ENCODE assay signal across 9 mouse cellular contexts in the genomic region with DNA sequence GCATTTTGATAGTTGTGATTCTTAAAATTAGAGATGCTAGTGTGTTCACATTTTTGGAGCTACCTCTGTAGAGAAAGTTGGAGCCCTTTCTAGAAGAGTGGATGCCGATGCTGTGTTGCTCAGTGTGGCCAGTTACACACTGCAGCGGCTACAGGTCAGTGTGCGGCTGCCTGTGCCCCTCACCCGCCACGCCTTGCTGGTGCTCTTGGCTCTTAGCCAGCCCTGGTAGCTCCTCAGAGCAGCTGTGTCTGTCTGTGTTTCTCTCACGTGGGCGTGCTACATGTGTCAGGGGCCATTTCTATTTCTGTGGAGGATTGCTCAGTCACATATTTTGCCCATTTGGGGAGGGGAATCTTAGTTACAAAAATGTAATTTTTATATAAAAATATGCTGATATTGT. TPM values are rescaled to one million over a fixed set of nuclear protein-coding genes. Genes with fewer than 3 reads are reported as not detected.
DNase-seq lines count a peak whose midpoint lies in the region; ATAC-seq and TF ChIP-seq lines count a peak whose summit lies in the region.
"Had no signal": no experiment of that assay in that cellular context is flagged by ENCODE, and none has a peak within 500 bp of the region (broad histone marks: within the 10 kb centered on the region; RNA-seq: fewer than 3 reads in every experiment).

No protein-coding gene starts in this region.

- H3K36me3 ChIP-seq in liver, postnatal 0 days (replicated peaks; ENCODE audit: insufficient read depth, low read length): peaks cover 13% of the 10 kb centered on the region; the same call in 1 of the 2 replicates
- 0 out of 2 replicates have a peak, but pooled peaks cover 8% of the 10 kb centered on the region for H3K36me3 ChIP-seq in forebrain, embryonic 15.5 days
- H3K36me3 ChIP-seq in midbrain, embryonic 13.5 days: peaks cover 20% of the 10 kb centered on the region

- no peak for ATAC-seq in liver, postnatal 0 days
- ATAC-seq in forebrain, embryonic 15.5 days (replicated peaks): peak; percentile 49
- peak; percentile 77 for ATAC-seq in midbrain, embryonic 13.5 days

- WGBS in liver, postnatal 0 days (ENCODE audit: insufficient replicate concordance): 64% methylated on average over 7 of the region's 7 CpGs
- WGBS in forebrain, embryonic 15.5 days: 28% methylated on average over 7 of the region's 7 CpGs
- 55% methylated on average over 7 of the region's 7 CpGs for WGBS in midbrain, embryonic 13.5 days

- peaks cover 3% of the 10 kb centered on the region for H3K4me1 ChIP-seq in liver, postnatal 0 days (ENCODE audit: insufficient read depth)
- peaks cover 6% of the 10 kb centered on the region; the same call in 1 of the 2 replicates for H3K4me1 ChIP-seq in forebrain, embryonic 15.5 days
- H3K4me1 ChIP-seq in midbrain, embryonic 13.5 days (replicated peaks): peaks cover 4% of the 10 kb centered on the region; the same call in 1 of the 2 replicates

- DNase-seq in embryo, embryonic 11 days: peak; percentile 17
- DNase-seq in embryo, embryonic 10.5 days (ENCODE audit: low spot score): no peak
- DNase-seq in liver, postnatal 0 days: peak; percentile 31
- DNase-seq in liver: no peak
- no peak for DNase-seq in thymus, postnatal 36 days
- no peak for DNase-seq in layer of hippocampus, postnatal 14 days (ENCODE audit: low spot score in 2 of 2)

- no peak overlapping the region for H3K4me3 ChIP-seq in liver, postnatal 0 days (ENCODE audit: low read depth, low read length)
- H3K4me3 ChIP-seq in forebrain, embryonic 15.5 days: no peak overlapping the region
- no peak overlapping the region for H3K4me3 ChIP-seq in midbrain, embryonic 13.5 days (replicated peaks)
- H3K4me3 ChIP-seq: heart, adult 2 months had no signal

- H3K27me3 ChIP-seq in liver, postnatal 0 days (ENCODE audit: insufficient read depth, low read length): no peaks in the 10 kb centered on the region
- no peaks in the 10 kb centered on the region for H3K27me3 ChIP-seq in forebrain, embryonic 15.5 days
- no peaks in the 10 kb centered on the region for H3K27me3 ChIP-seq in midbrain, embryonic 13.5 days

- no peak for TF ChIP-seq CTCF in liver, postnatal 0 days (IDR thresholded peaks at IDR 0.05; ENCODE audit: low read depth)

- H3K4me2 ChIP-seq in liver, postnatal 0 days (ENCODE audit: low read depth, low read length): no peak overlapping the region
- no peak overlapping the region for H3K4me2 ChIP-seq in forebrain, embryonic 15.5 days (replicated peaks)
- no peak overlapping the region for H3K4me2 ChIP-seq in midbrain, embryonic 13.5 days (replicated peaks)

- no peak overlapping the region for H3K9ac ChIP-seq in liver, postnatal 0 days (replicated peaks)
- H3K9ac ChIP-seq in forebrain, embryonic 15.5 days (replicated peaks): no peak overlapping the region
- no peak overlapping the region for H3K9ac ChIP-seq in midbrain, embryonic 13.5 days (replicated peaks)

- TF ChIP-seq EP300 in liver, postnatal 0 days (IDR thresholded peaks at IDR 0.05; ENCODE audit: low read depth): no peak

- no peak overlapping the region for H3K27ac ChIP-seq in liver, postnatal 0 days (ENCODE audit: low read depth)
- H3K27ac ChIP-seq in forebrain, embryonic 15.5 days (replicated peaks): no peak overlapping the region
- no peak overlapping the region for H3K27ac ChIP-seq in midbrain, embryonic 13.5 days
- H3K27ac ChIP-seq: heart, adult 2 months had no signal

- no peaks in the 10 kb centered on the region for H3K9me3 ChIP-seq in liver, postnatal 0 days (ENCODE audit: low read length)
- no peaks in the 10 kb centered on the region for H3K9me3 ChIP-seq in forebrain, embryonic 15.5 days
- no peaks in the 10 kb centered on the region for H3K9me3 ChIP-seq in midbrain, embryonic 13.5 days

RNA-seq across cellular contexts. Expression of gene Gpr83, which starts 20.5 kb away (rescaled TPM):
- not detected in 2 replicates for polyA plus RNA-seq in liver, postnatal 0 days (2015; fragmentation: Nextera tagmentation; extraction: Ambion mirVana)
- polyA plus RNA-seq in forebrain, embryonic 15.5 days (2015; fragmentation: Nextera tagmentation; extraction: Ambion mirVana): 1.1 and 1.3 TPM in 2 replicates
- polyA plus RNA-seq in midbrain, embryonic 13.5 days (2015; fragmentation: Nextera tagmentation; extraction: Ambion mirVana): 2.6 and 2.8 TPM in 2 replicates
- total RNA-seq in layer of hippocampus, postnatal 14 days (2021): 10 to 100 TPM; 12.1 to 13.3 TPM
- total RNA-seq: heart, adult 2 months had no signal

RNA-seq across cellular contexts. Expression of gene Ankrd49, which starts 54.9 kb away (rescaled TPM):
- polyA plus RNA-seq in liver, postnatal 0 days (2015; fragmentation: Nextera tagmentation; extraction: Ambion mirVana): 21.2 and 23.4 TPM in 2 replicates
- polyA plus RNA-seq in forebrain, embryonic 15.5 days (2015; fragmentation: Nextera tagmentation; extraction: Ambion mirVana): 43.0 and 47.3 TPM in 2 replicates
- 38.6 and 45.0 TPM in 2 replicates for polyA plus RNA-seq in midbrain, embryonic 13.5 days (2015; fragmentation: Nextera tagmentation; extraction: Ambion mirVana)
- total RNA-seq in layer of hippocampus, postnatal 14 days (2021): 10 to 100 TPM; 17.3 to 18.0 TPM

RNA-seq across cellular contexts. Expression of gene Mre11a, which starts 55.1 kb away (rescaled TPM):
- 5.7 and 6.8 TPM in 2 replicates for polyA plus RNA-seq in liver, postnatal 0 days (2015; fragmentation: Nextera tagmentation; extraction: Ambion mirVana)
- polyA plus RNA-seq in forebrain, embryonic 15.5 days (2015; fragmentation: Nextera tagmentation; extraction: Ambion mirVana): 14.8 and 17.1 TPM in 2 replicates
- 14.2 and 17.6 TPM in 2 replicates for polyA plus RNA-seq in midbrain, embryonic 13.5 days (2015; fragmentation: Nextera tagmentation; extraction: Ambion mirVana)
- 10 to 100 TPM in 1 of 2 experiments, 1 to 10 TPM in 1; 8.8 to 13.4 TPM for total RNA-seq in layer of hippocampus, postnatal 14 days (2021)

Comparison
In these comparisons a context has a peak if more than half of its experiments do, and no peak if none do; other contexts are left out.
1. DNase-seq: peak in embryo, embryonic 11 days (single experiment) and liver, postnatal 0 days (single experiment); none in embryo, embryonic 10.5 days (single experiment), liver (single experiment), thymus, postnatal 36 days (0 of 2) and layer of hippocampus, postnatal 14 days (0 of 2).